Mouse (Mus musculus) thymus, postnatal 0 days (tissue): Measurements from ENCODE around the gene Cdk19. TPM values are rescaled to one million over a fixed set of nuclear protein-coding genes. Genes with fewer than 3 reads are reported as not detected.

Experiments used
- DNase-seq: peaks from one replicate; pipeline ENCODE4 v3.0.0-alpha.2; 2015; ENCODE audit warnings: low spot score
- polyA plus RNA-seq: library from polyadenylated mRNA; unstranded; fragments of >200 nt; fragmentation: Nextera tagmentation; extraction: Ambion mirVana; gene quantifications from 2 replicates; pipeline ENCODE4 v1.2.1, GENCODE M21; 2015

Cdk19 gene
- polyA plus RNA-seq, result 15.8 and 19.7 TPM in 2 replicates

- no peak for DNase-seq
Measured at GRCm38 (mm10) chr10:40339351-40339964, at the start of gene Cdk19. Gene Cdk19 (plus strand): TSS chr10:40339564.

- no peak for DNase-seq
Measured at GRCm38 (mm10) chr10:40292640-40293039, 46.7 kb upstream of the Cdk19 start.

GRCm38 (mm10) chr10:40300648-40301171, 38.7 kb upstream of the Cdk19 start:
- DNase-seq, result peak; percentile 53

GRCm38 (mm10) chr10:40301181-40302075, 37.9 kb upstream of the Cdk19 start:
- DNase-seq, result peak; percentile 58

GRCm38 (mm10) chr10:40302140-40302985, 37.0 kb upstream of the Cdk19 start, which contains the start of gene Amd1:
Gene Amd1 (minus strand): TSS chr10:40302186.
- peak; percentile 99 for DNase-seq

GRCm38 (mm10) chr10:40305989-40306388, 33.4 kb upstream of the Cdk19 start:
- DNase-seq, result no peak

GRCm38 (mm10) chr10:40307826-40308583, 31.4 kb upstream of the Cdk19 start:
- no peak for DNase-seq

- DNase-seq, result peak; percentile 15
Measured at GRCm38 (mm10) chr10:40309884-40310635, 29.3 kb upstream of the Cdk19 start.

GRCm38 (mm10) chr10:40312781-40313180, 26.6 kb upstream of the Cdk19 start:
- no peak for DNase-seq

- no peak for DNase-seq
Measured at GRCm38 (mm10) chr10:40316841-40317585, 22.4 kb upstream of the Cdk19 start.

GRCm38 (mm10) chr10:40320306-40320705, 19.1 kb upstream of the Cdk19 start:
- DNase-seq, result no peak

- no peak for DNase-seq
Measured at GRCm38 (mm10) chr10:40328004-40328551, 11.3 kb upstream of the Cdk19 start.

- DNase-seq, result no peak
Measured at GRCm38 (mm10) chr10:40330262-40330661, 9.1 kb upstream of the Cdk19 start.

GRCm38 (mm10) chr10:40332864-40333263, 6.5 kb upstream of the Cdk19 start:
- DNase-seq, result no peak

GRCm38 (mm10) chr10:40342036-40342435, 2.7 kb downstream of the Cdk19 start:
- DNase-seq, result no peak

- DNase-seq, result no peak
Measured at GRCm38 (mm10) chr10:40346776-40347403, 7.5 kb downstream of the Cdk19 start.

- DNase-seq, result peak; percentile 25
Measured at GRCm38 (mm10) chr10:40347461-40347954, 8.1 kb downstream of the Cdk19 start.
